Mouse (Mus musculus) fibroblast of lung, adult 2 months (primary cell): ENCODE data around the gene Stambp.
"Not testable (repeated sequence)": the region's sequence is repeated elsewhere in the genome, so short reads cannot be mapped to it uniquely, and the experiment has no call there.

Experiments used
- DNase-seq: peaks from one replicate; pipeline ENCODE4 v3.0.0-alpha.2; 2011; ENCODE audit warnings: low read depth

The Stambp gene

DNA sequence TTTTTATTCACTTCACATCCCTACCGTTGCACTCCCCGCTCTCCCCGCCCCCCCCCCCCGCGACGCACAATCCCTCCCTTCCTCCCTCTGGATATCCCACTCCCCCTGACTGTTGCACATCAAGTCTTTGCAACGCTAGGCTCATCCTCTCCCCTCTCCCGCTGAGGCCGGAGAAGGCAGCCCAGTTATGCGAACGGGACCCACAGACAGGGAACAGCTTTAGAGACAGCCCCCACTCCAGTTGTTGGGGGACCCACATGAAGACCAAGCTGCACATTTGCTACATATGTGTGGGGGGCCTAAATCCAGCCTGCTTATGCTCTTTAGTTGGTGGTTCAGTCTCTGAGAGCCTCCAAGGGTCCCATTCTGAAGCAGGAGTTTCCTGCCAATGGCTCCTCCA lies at the start of gene Stambp:
Gene Stambp (minus strand): TSS at position 59 of the 400 bp plus-strand sequence.
- DNase-seq = no peak

DNA sequence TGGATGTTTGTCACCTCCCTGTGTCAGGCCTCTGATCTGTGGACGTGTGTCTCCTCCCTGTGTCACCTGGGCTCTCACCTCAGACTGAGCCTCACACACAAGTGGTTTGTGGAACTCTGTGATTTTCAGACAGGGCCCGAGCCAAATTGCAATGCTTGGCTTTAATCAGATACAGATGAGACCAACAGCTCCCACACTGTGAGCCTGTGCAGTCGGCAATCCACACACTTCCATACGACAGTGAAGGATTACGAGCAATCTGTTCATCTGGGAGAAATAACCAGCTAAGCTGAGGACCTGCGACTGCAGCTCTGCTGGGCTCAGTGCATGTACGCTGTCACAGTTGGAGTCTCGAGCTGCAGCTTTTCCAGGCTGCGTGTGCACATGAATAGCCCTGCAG lies 47.4 kb upstream of the Stambp start:
- no peak for DNase-seq

DNA sequence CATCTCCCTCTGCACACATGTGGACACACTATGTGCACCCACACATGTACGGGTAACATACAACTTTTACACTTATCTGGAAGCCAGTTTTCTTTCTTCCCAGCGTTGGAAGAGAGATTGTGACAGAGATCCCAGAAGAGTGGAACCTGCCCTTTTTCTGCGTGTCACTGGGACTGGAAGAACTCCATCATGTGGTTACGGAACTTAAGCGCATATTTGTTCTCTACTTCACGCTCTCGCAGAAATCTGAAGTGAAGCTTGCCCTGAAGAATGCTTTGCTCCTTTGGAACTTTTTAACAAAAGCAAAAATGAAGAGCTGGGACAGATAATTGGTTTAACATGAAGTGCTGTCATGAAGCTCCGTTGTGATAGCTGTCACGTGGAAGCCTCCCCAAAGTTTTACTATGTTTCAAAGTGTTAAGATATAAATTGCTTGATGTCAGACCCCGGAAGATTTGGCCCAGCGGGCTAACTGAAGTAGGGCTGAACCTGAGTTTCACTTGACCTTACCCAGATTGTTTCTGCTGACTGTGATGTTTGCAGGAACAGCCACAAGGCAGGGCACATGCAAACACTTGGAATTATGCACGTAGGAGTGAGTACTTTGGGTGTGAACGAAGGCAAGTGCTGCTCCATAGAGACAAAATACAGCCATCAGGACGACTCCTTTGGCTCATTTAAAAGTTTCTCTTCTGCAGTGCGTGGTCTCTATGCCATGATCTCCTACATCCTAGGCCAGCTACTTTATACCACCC lies 45.2 kb upstream of the Stambp start:
- no peak for DNase-seq

DNA sequence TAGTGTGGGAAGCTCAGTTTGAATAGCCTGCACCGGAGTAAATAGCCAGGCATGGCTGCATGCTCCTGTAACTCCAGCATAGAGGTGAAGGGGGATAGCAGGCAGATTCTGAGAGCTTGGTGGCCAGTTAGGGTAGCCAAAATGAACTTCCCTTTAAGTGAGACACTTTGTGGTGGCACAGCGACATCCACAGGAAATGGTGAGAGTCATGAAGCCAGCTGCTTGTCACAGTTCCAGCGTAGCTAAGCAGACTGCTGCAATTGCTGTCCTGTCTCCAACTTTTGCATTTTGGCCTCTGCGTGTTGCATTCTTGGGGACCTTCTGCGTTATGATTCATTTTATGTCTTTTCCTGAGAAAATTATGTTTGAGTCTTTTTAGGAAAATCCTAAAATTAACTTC lies 44.0 kb upstream of the Stambp start:
- peak; percentile 7 for DNase-seq

DNA sequence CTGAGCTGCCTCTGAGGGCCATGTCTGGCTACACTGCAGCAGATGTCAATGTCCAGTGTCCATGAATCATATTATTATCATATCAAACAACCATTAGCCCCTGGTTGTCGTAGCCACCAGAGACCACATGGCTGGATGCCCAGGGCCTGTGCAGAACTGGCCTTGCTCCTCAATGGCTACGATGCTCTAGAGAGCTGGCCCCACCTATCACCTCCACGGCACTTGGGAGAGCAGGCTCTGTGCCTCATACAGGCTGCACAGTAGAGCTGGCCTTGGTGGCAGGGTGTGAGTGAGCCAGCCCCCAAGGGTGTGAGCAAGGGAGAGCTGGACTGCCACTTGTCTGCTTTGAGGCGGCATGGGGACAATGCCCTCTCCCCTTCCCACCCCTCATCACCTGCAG lies 41.9 kb upstream of the Stambp start:
- no peak for DNase-seq

DNA sequence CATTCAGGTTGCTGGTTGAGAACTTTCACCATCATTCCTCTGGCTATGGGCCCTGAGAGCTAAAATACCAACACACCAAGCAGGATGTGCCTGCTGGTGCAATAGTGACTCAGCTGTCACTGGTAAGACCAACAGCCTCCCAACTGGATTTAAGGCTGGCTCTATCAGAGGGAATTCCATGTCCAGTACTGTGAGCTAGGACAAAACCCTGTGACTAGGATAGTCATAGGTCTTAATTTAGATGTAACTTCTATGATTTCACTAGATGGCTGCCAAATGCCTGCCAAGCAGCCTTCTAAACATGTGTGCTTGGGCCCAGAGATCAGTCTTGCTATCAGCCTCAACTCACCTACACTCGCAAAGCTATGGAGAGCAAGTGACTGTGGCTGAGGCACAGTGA lies 40.4 kb upstream of the Stambp start:
- no peak for DNase-seq

DNA sequence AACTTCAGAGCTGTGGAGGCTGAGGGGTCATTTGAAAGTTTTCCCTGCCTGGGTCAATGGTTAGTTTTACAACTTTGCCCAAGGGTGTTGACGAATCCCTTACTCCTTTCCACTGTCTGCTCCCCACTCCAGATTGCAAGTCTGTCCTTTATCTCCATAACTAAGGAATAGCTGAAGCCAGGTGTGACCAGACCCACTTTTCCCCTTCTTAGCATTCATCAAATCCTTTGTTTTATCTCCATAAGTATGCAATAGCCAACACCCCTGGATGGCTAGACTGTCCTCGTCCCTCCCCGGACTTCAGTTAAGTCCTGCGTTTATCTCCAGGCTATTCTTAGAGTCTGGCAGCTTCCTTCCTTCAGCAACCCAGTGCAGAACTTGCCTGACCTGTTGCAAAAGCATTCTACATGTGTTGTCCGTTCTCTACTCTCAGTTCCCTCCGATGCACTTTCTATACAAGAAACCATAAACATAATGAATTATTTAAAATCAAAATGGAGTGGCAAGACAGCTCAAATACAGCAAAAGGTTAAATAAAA lies 27.2 kb upstream of the Stambp start:
- DNase-seq = no peak

DNA sequence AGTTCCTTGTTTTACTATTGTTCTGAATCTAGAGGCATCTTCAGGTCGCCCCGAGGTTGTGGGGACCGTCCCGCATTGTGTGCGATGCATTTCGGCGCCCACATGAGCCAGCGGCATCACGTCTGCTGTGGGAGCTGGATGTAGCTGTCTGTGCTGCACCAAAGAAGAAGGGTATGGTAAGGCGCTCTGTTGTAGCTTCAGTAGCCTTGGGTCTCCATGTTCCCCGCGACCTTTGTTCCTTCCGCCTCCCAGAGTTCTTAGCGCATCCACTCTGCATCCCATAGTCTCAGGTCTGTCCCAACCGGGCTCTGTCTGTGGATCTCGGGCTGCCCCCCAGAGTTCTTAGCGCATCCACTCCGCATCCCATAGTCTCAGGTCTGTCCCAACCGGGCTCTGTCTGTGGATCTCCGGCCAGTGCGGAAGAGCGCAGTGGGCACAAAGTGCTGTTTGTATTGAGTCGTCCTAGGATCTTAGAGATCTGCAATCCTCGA lies 26.6 kb upstream of the Stambp start:
- DNase-seq = no peak

DNA sequence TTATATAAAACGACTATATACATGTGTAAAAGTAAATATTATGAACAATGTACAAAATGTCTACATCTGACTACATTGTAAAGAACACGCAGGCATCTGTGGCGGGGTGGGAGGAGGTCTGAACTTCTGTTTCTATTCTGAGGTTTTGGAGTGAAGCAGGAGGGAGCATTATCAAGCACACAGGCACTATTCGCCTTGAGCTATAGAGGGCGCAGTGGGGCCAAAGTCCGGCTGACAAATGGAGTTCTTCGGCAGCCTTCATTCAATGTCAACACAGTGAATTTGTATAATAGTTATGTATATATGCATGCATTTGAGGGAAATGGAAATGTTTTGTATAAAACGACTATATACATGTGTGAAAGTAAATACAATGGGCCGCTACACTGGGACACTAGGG lies 26.1 kb upstream of the Stambp start:
- DNase-seq = no peak

DNA sequence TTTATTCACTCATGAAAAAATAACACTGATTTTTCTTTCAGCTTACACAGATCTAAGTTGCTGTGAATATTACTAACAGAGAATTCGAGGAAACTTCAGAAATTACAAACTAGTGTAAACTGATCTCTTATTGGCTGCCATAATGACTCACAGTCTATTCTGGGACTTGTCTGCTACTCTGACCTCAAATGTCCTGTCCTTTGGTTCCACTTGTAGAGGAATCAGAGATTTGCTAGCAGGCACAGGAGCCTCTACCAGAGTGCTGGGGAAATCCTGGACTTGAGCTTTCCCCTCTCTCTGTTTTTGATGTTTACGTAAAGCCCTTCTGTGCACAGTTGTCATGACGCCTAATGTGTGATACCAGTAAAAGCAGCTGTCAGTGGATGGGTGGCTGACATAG lies 25.5 kb upstream of the Stambp start:
- peak; percentile 4 for DNase-seq

DNA sequence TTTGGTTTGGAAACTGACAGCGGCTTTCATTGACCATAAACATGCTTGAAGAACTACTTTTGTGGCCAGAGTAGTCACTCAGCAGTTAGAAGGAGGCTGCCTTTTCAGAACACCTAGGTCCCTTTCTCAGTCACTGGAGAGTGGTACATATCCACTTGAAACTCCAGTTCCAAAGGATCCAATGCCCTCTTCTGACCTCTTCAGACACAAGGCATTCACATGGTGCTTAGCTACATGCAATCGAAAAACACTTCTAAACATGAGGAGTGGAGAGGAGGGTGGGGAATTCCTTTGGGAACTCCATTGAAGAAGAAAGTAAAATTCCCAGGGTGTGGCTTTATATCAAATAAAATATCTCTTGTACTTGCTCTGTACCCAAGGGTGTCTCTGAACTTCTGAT lies 22.5 kb upstream of the Stambp start:
- no peak for DNase-seq

DNA sequence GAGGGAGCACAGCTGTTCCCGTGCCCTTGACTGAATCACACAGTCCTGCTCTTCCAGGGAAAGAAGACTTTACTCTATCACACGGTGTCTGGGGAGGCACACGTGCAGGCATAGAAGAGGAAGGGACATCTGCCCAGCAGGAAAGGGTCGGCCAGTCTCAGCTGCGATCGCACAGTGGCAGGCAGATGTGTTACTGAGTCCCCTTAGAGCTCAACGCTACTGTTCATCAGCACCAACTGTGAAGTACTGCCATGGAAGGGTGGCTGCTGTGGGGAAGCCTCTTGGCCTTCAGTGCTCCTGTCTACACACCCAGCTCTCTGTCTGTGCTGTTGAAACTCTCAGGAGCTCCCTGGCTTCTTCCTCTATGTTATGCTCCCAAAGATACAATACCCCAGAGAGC lies 21.4 kb upstream of the Stambp start:
- no peak for DNase-seq

DNA sequence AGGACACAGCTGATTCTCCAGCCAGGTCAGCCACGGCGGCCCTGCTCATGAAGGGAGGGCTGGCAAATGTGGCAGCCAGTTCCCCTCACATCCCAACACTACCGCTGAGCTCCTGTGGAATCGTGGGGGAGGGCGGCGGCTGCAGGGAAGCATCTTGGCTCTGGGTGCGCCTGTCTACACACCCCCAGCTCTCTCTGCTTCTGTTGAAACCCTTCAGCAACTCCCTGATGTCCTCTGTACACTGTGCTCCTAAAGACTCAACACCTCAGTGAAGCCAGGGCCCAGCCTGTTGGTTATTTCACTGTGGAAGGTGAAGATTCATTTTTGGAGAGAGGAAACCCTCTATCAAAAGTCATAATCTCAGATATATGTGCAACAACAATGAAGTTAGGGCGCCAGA lies 19.5 kb upstream of the Stambp start:
- DNase-seq = no peak

DNA sequence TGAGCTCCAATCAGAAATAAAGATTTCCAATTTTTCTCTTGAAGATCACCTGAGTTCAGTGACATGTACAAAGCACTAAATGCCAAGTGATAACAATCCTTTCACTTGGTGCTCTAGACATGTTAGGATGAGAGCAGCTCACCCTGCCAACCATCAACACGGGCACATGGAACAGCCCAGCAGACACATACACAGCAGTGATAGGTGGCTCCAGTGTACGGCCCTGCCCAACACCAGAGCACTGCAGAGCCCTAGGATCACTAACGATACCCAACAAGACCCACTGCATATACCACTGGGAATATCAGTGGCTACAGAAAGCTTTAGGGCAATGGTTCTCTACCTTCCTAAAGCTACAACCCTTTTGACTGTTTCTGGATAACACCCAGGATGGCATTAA lies 17.8 kb upstream of the Stambp start:
- DNase-seq = no peak

DNA sequence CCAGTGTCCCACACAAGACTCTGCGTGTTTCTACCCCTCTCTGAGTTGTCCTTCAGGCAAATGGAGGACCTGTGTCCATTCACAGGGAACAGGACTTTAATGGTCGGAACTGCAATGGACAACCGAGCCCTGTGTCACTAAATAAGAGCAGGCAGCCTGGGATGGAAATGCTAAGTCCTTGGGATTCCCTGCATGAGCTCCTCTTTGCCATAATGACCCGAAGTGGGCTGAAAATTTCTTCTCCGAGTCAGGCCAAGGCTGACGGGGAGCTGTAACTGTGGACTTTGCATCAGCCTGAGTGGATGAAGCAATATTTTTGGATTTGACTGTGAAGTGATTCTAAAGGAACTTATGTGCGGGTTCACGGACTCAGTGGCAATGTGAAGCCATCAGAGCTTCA lies 14.7 kb upstream of the Stambp start:
- not testable (repeated sequence) for DNase-seq

DNA sequence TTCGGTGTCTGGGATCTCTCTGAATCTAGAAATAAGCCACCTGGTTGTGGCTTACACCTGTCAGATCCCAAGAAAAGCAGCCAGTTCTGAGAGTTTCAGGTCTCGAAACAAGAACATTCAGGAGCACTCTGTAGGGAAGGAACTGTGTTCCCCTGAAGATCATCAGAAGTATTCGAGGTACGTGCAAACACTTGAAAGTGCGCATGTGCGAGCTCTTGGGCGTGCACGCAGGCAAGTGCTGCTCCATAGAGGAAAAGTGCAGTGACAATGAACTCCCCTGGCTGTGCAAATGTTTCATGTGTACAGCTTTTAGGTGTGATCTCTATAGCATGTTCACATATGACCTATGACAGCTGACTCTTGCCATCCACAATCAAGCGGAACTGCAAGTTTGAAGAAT lies 12.8 kb upstream of the Stambp start:
- DNase-seq = not testable (repeated sequence)

DNA sequence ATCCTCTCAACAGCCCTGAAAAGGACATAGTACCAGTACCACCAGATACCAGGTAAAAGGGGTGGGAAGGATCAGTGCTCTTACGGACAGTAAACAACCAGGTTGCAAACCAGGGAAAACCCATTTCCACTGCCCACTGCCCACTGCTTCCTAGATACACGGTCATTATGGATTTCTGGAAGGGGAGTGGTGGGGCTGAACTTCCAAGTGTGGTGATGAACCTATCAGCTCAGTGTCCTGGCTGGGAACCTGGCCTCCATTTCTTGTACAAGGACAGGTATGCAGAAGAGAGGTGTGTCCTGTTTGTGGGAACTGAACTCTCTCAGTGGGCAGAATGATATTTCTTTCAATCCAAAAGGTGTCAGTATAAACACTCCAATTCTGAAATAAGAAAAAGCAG lies 11.1 kb upstream of the Stambp start:
- no peak for DNase-seq

DNA sequence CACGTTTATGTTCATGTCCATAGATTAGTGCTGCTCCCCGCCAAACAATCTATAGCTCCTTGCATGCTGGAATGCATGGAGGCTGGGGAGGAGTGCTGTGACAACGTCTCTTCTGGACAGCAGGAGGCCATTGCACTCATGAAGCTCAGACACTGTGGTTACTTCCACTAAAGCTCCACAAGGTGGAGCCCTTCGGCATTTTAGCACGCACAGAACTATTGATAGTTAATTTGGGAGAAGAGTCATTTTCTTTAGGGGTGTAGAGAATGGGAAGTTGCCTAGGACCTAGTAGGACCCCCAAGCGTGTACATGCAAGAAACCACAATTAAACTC lies 10.4 kb upstream of the Stambp start:
- peak; percentile 25 for DNase-seq

DNA sequence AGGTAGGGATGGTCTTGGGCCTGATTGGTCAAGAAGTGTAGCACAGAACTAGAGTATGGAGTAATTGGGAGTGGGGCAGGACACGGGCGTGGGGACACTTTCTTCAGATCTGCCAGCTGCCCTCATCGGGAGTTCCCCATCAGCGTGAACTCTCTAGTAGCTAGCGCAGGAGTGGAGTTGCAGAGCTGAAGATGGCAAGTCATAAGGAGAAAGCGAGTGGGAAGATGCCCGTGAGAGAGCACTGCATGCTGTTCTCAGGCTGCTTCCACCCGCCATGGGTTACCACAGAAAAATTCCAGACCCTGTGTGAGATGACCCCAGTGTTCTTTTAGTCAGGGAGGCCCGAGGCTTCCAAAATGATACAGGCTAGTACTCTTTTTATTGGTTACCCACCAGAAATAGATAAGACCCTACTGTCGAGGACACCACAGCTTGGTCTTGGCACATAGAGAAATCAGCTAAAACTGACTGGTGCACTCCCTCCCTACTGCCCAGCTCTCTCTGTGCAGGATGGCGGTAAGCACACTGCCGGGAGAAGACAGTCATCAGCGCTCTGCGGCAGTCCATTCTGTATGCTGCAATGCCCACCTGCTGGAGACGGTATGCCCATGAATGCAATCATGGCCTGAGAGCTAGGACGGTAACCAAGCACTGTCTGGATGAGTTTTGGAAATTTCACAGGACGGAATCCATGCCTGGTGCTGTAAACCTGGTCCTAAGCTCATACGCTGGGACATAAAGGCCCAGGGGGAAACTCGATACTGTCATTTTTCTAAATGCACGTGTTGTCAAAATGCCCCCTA lies 9.8 kb upstream of the Stambp start:
- no peak for DNase-seq

DNA sequence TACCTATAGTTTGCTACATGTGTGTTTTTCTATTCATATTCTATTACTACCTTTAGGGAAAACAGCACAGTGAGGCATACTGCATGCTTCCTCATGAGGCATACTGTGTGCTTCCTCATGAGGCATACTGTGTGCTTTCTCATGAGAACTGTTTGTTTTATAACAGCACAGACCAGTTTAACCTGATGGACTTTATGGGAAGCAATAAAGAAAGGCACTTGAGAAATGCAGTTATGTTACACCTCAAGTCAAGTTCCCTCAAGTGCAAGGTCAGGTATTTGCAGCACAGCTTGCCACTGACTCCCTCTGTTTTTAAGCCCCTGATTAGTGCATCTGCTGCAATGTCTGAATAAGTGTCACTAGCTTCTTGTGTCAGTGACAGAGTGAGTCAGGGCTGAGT lies 5.0 kb upstream of the Stambp start:
- DNase-seq = no peak

DNA sequence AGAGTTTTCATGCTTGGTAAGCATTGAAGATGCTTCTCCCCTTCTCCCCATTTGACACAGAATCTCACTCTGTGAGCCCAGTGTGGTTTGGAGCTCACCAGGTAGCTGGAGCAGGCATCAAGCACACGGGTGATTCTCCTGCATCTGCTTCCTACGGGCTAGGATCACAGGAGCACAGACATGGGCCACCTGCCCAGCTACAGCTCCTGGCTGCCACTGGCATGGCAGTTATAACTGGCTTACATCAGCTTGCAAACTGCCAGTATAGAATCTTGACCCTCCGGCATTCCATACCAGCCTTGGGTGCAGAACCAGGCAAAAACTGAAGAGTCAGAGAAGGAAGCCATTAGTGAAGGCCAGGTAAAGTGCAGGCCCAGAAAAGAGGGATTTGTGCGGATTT lies 3.1 kb upstream of the Stambp start:
- DNase-seq = no peak

DNA sequence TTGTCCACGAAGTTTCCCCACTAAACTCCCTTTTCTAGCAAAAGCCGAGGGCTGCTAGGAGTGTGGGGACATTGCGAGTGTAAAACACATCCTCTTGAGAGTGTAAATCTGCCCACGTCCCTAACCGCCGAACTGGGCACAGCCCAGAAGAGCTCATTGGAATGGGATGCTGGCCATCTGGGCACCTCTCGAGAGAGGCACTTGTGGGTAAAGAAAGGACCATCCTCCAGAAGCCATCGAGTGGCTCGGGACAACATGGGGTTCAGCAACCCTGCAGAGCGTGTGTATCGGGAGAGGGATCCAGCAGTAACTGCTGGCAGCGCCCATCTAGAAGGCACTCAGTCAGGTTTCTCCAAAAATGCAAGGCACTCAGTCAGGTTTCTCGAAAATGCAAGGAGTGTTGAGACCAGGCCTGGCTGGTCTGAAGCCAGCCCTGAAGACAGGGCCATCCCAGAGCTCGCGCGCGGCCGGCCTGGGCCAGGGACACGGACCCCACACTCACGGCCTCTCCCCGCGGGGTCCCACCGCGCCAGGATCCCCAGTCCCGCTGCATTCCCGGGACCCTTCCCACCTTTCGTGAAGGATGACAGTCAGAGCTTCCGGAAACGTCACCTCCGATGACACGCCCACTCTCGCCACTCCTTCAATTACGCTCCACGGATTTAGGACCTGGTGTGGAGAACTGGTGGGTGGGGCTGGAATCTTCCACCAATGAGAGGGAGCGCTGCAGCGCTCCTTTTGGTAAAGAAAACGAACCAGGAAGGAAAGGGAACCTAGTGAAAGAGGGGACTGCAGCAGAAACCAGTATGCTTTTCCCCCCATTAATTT lies 475 bp downstream of the Stambp start:
- peak; percentile 82 for DNase-seq
